Comparison of ENCODE assay signal across 12 mouse cellular contexts in the genomic region with DNA sequence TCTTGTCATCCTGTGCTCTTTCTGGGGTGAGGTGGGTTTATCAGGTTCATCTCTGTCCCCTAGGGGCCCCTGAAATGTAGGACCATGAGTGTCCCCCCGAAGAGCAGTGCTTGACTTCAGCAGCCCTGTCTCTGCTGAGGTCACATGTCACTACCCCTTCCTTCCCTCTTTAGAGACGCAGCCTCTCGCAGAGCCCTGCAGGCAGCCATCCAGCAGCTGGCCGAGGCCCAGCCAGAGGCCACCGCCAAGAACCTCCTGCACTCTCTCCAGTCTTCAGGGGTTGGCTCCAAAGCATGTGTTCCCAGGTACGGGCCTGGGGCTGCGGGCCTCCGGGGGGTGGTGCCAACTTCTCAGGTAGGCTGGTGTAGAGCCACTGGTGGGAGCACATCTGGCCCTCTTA. TPM values are rescaled to one million over a fixed set of nuclear protein-coding genes. Genes with fewer than 3 reads are reported as not detected.
A peak's percentile ranks its signal among the peaks of the same experiment; 100 is the strongest.
DNase-seq lines count a peak whose midpoint lies in the region; ATAC-seq and TF ChIP-seq lines count a peak whose summit lies in the region.
"Had no signal": no experiment of that assay in that cellular context is flagged by ENCODE, and none has a peak within 500 bp of the region (broad histone marks: within the 10 kb centered on the region; RNA-seq: fewer than 3 reads in every experiment).

No protein-coding gene starts in this region.

- H3K27me3 ChIP-seq in midbrain, embryonic 11.5 days (ENCODE audit: control insufficient read depth, insufficient read depth, low read length): no peaks in the 10 kb centered on the region
- H3K27me3 ChIP-seq: intestine, embryonic 15.5 days had no signal

- intact Hi-C loops in heart, postnatal 25 days (cut with DNase I): no loop called here

- peaks cover 28% of the 10 kb centered on the region for H3K4me1 ChIP-seq in bone marrow macrophage, adult 2 months (ENCODE audit: control insufficient read depth, insufficient read depth, low read length)
- H3K4me1 ChIP-seq in midbrain, embryonic 11.5 days (ENCODE audit: control insufficient read depth, insufficient read depth, low read length): no peaks in the 10 kb centered on the region

- no peak overlapping the region for H3K9ac ChIP-seq in midbrain, embryonic 11.5 days (ENCODE audit: low read length)
- H3K9ac ChIP-seq: intestine, embryonic 15.5 days had no signal

- H3K9me3 ChIP-seq in midbrain, embryonic 11.5 days (ENCODE audit: control insufficient read depth, low read length): no peaks in the 10 kb centered on the region
- H3K9me3 ChIP-seq: G1E; intestine, embryonic 15.5 days had no signal

- TF ChIP-seq POLR2A in bone marrow macrophage, adult 2 months (IDR thresholded peaks at IDR 0.05; ENCODE audit: borderline replicate concordance, low read depth, low read length): no peak

- no peak overlapping the region for H3K4me3 ChIP-seq in bone marrow macrophage, adult 2 months (ENCODE audit: insufficient read depth, low read length)
- no peak overlapping the region for H3K4me3 ChIP-seq in midbrain, embryonic 11.5 days (ENCODE audit: low read depth, low read length)
- H3K4me3 ChIP-seq: intestine, embryonic 15.5 days had no signal

- no peak for TF ChIP-seq CTCF in bone marrow macrophage, adult 2 months (IDR thresholded peaks at IDR 0.05; ENCODE audit: low read depth, low read length)

- DNase-seq in layer of hippocampus, adult 9-11 months: peak; percentile 38
- DNase-seq in layer of hippocampus, adult 8-10 months (ENCODE audit: low spot score in 2 of 2): no peak
- DNase-seq in gastrocnemius, adult 8-10 months (ENCODE audit: low spot score in 2 of 2): peak; percentile 28 to 44
- DNase-seq in heart, postnatal 25 days (ENCODE audit: low spot score): peak; percentile 42
- no peak for DNase-seq in midbrain, embryonic 11.5 days (ENCODE audit: low spot score, missing footprints)
- DNase-seq in urinary bladder, adult 2 months (ENCODE audit: low spot score): no peak
- DNase-seq: right cerebral cortex, postnatal 14 days had no signal

- WGBS in midbrain, embryonic 11.5 days: 96% methylated on average over 8 of the region's 8 CpGs

- ATAC-seq in midbrain, embryonic 11.5 days (ENCODE audit: low FRiP score): no peak
- no peak for ATAC-seq in frontal cortex, adult (ENCODE audit: low TSS enrichment)
- ATAC-seq: intestine, embryonic 15.5 days had no signal

- peak overlapping the region; percentile 48 for H3K27ac ChIP-seq in bone marrow macrophage, adult 2 months (ENCODE audit: insufficient read depth, low read depth, low read length)
- no peak overlapping the region for H3K27ac ChIP-seq in midbrain, embryonic 11.5 days (ENCODE audit: low read depth, low read length)
- H3K27ac ChIP-seq: intestine, embryonic 15.5 days had no signal

- H3K36me3 ChIP-seq in midbrain, embryonic 11.5 days (ENCODE audit: control insufficient read depth, insufficient read depth, low read length): peaks cover 23% of the 10 kb centered on the region

- H3K4me2 ChIP-seq in midbrain, embryonic 11.5 days: no peak overlapping the region
- H3K4me2 ChIP-seq: intestine, embryonic 15.5 days; liver, embryonic 11.5 days had no signal

RNA-seq across cellular contexts. Expression of gene Gcn1l1, which starts 9.9 kb away (rescaled TPM):
- 10 to 100 TPM; 72.7 to 85.7 (median 77.4) TPM for total RNA-seq in layer of hippocampus, adult 8-10 months (2022)
- polyA plus RNA-seq in bone marrow macrophage, adult 2 months (2012; ENCODE audit: insufficient read depth, insufficient read length, missing spikeins): 20.3 and 21.0 TPM in 2 replicates
- total RNA-seq in gastrocnemius, adult 8-10 months (2022): 10 to 100 TPM; 28.1 to 31.2 (median 30.6) TPM
- total RNA-seq in heart, postnatal 25 days (2021): 10 to 100 TPM; 38.4 to 42.8 TPM
- 27.6 and 32.2 TPM in 2 replicates for polyA plus RNA-seq in midbrain, embryonic 11.5 days (2014; fragmentation: Nextera tagmentation; extraction: Ambion mirVana)
- polyA plus RNA-seq in urinary bladder, adult 2 months (2012; rRNA removed): 17.8 and 26.4 TPM in 2 replicates

RNA-seq across cellular contexts. Expression of gene Rplp0, which starts 15.7 kb away (rescaled TPM):
- 100 to 1,000 TPM; 188 to 289 (median 230) TPM for total RNA-seq in layer of hippocampus, adult 8-10 months (2022)
- 1,563 and 1,614 TPM in 2 replicates for polyA plus RNA-seq in bone marrow macrophage, adult 2 months (2012; ENCODE audit: insufficient read depth, insufficient read length, missing spikeins)
- total RNA-seq in gastrocnemius, adult 8-10 months (2022): 100 to 1,000 TPM; 566 to 724 (median 629) TPM
- 100 to 1,000 TPM; 651 to 667 TPM for total RNA-seq in heart, postnatal 25 days (2021)
- 1,161 and 1,182 TPM in 2 replicates for polyA plus RNA-seq in midbrain, embryonic 11.5 days (2014; fragmentation: Nextera tagmentation; extraction: Ambion mirVana)
- 2,459 and 2,490 TPM in 2 replicates for polyA plus RNA-seq in urinary bladder, adult 2 months (2012; rRNA removed)

RNA-seq across cellular contexts. Expression of gene Rab35, which starts 56.7 kb away (rescaled TPM):
- total RNA-seq in layer of hippocampus, adult 8-10 months (2022): 100 to 1,000 TPM in 1 of 4 experiments, 10 to 100 TPM in 3; 81.0 to 102 (median 87.9) TPM
- polyA plus RNA-seq in bone marrow macrophage, adult 2 months (2012; ENCODE audit: insufficient read depth, insufficient read length, missing spikeins): 59.9 and 71.0 TPM in 2 replicates
- 10 to 100 TPM; 42.1 to 49.6 (median 44.0) TPM for total RNA-seq in gastrocnemius, adult 8-10 months (2022)
- 10 to 100 TPM; 43.2 to 44.8 TPM for total RNA-seq in heart, postnatal 25 days (2021)
- 19.4 and 19.6 TPM in 2 replicates for polyA plus RNA-seq in midbrain, embryonic 11.5 days (2014; fragmentation: Nextera tagmentation; extraction: Ambion mirVana)
- 57.6 and 58.7 TPM in 2 replicates for polyA plus RNA-seq in urinary bladder, adult 2 months (2012; rRNA removed)

Comparison
In these comparisons a context has a peak if more than half of its experiments do, and no peak if none do; other contexts are left out.
1. DNase-seq: peak in layer of hippocampus, adult 9-11 months (single experiment), gastrocnemius, adult 8-10 months (2 of 2) and heart, postnatal 25 days (single experiment); none in layer of hippocampus, adult 8-10 months (0 of 2), midbrain, embryonic 11.5 days (single experiment) and urinary bladder, adult 2 months (single experiment).